Comparison of ENCODE assay signal across 23 mouse cellular contexts in genomic region chr4:132816855-132817254, GRCm38 (mm10). TPM values are rescaled to one million over a fixed set of nuclear protein-coding genes. Genes with fewer than 3 reads are reported as not detected.
"Had no signal": no experiment of that assay in that cellular context is flagged by ENCODE, and none has a peak within 500 bp of the region (broad histone marks: within the 10 kb centered on the region; RNA-seq: fewer than 3 reads in every experiment).

No protein-coding gene starts in this region.

- H3K4me2 ChIP-seq: intestine, embryonic 15.5 days; kidney, embryonic 15.5 days; limb, embryonic 12.5 days; limb, embryonic 15.5 days; liver, embryonic 12.5 days; liver, embryonic 15.5 days; midbrain, embryonic 11.5 days; midbrain, embryonic 15.5 days; neural tube, embryonic 13.5 days had no signal

- H3K9me3 ChIP-seq: intestine, embryonic 15.5 days; kidney, embryonic 15.5 days; limb, embryonic 15.5 days; liver, embryonic 12.5 days; liver, embryonic 15.5 days had no signal

- H3K9ac ChIP-seq: intestine, embryonic 15.5 days; kidney, embryonic 15.5 days; limb, embryonic 12.5 days; limb, embryonic 15.5 days; liver, embryonic 12.5 days; liver, embryonic 15.5 days; midbrain, embryonic 15.5 days; neural tube, embryonic 13.5 days had no signal

- ATAC-seq: intestine, embryonic 15.5 days; liver, embryonic 12.5 days; midbrain, embryonic 15.5 days had no signal

- DNase-seq: kidney, adult 11 months; kidney, adult 8-10 months; kidney, postnatal 10 days; kidney, postnatal 36 days; layer of hippocampus, postnatal 36 days; left cerebral cortex, postnatal 4 days; lung, adult 2 months; lung, postnatal 14 days; lung, postnatal 4 days; retina, postnatal 1 day; thymus, adult 18-20 months; thymus, postnatal 36 days had no signal

- H3K27ac ChIP-seq: intestine, embryonic 15.5 days; kidney, embryonic 15.5 days; left cerebral cortex, adult 2 months; limb, embryonic 12.5 days; limb, embryonic 15.5 days; midbrain, embryonic 15.5 days; neural tube, embryonic 13.5 days had no signal

- H3K27me3 ChIP-seq: intestine, embryonic 15.5 days; kidney, embryonic 15.5 days; limb, embryonic 12.5 days; limb, embryonic 15.5 days; liver, embryonic 12.5 days; liver, embryonic 15.5 days; midbrain, embryonic 15.5 days; neural tube, embryonic 13.5 days had no signal

- H3K36me3 ChIP-seq: intestine, embryonic 15.5 days; limb, embryonic 12.5 days; limb, embryonic 15.5 days; liver, embryonic 12.5 days; liver, embryonic 15.5 days; midbrain, embryonic 15.5 days; neural tube, embryonic 13.5 days had no signal

- H3K4me3 ChIP-seq: intestine, embryonic 15.5 days; kidney, embryonic 15.5 days; left cerebral cortex, adult 2 months; limb, embryonic 12.5 days; limb, embryonic 15.5 days; liver, embryonic 12.5 days; liver, embryonic 15.5 days; midbrain, embryonic 15.5 days; neural tube, embryonic 13.5 days had no signal

- H3K4me1 ChIP-seq: intestine, embryonic 15.5 days; kidney, embryonic 15.5 days; limb, embryonic 12.5 days; limb, embryonic 15.5 days; liver, embryonic 12.5 days; liver, embryonic 15.5 days; midbrain, embryonic 15.5 days; neural tube, embryonic 13.5 days had no signal

RNA-seq across cellular contexts. Expression of gene Smpdl3b, which starts 59.8 kb away (rescaled TPM):
- total RNA-seq: megakaryocyte-erythroid progenitor cell, adult 5-6 weeks had no signal
